19 mouse cellular contexts compared by ENCODE assay signal in genomic region chr3:146069276-146069675, GRCm38 (mm10). TPM values are rescaled to one million over a fixed set of nuclear protein-coding genes. Genes with fewer than 3 reads are reported as not detected.
"Had no signal": no experiment of that assay in that cellular context is flagged by ENCODE, and none has a peak within 500 bp of the region (broad histone marks: within the 10 kb centered on the region; RNA-seq: fewer than 3 reads in every experiment).

No protein-coding gene starts in this region.

- H3K9me3 ChIP-seq: neural tube, embryonic 13.5 days; neural tube, embryonic 15.5 days; stomach, embryonic 15.5 days had no signal

- H3K27ac ChIP-seq: neural tube, embryonic 13.5 days; neural tube, embryonic 15.5 days; stomach, embryonic 15.5 days; stomach, postnatal 0 days had no signal

- H3K27me3 ChIP-seq: neural tube, embryonic 13.5 days; neural tube, embryonic 15.5 days; stomach, embryonic 15.5 days had no signal

- H3K4me1 ChIP-seq: neural tube, embryonic 13.5 days; neural tube, embryonic 15.5 days; stomach, embryonic 15.5 days had no signal

- H3K4me2 ChIP-seq: neural tube, embryonic 13.5 days; neural tube, embryonic 15.5 days; stomach, embryonic 15.5 days had no signal

- H3K36me3 ChIP-seq: neural tube, embryonic 13.5 days; neural tube, embryonic 15.5 days; stomach, embryonic 15.5 days had no signal

- DNase-seq: right cerebral cortex, adult 18-20 months; right cerebral cortex, postnatal 14 days; right cerebral cortex, postnatal 25 days; right cerebral cortex, postnatal 4 days; spleen, adult 18-20 months; thymus, adult 18-20 months; thymus, adult 2 months; thymus, postnatal 14 days; thymus, postnatal 25 days; thymus, postnatal 36 days; thymus, postnatal 4 days had no signal

- H3K4me3 ChIP-seq: neural tube, embryonic 13.5 days; neural tube, embryonic 15.5 days; stomach, embryonic 15.5 days had no signal

- H3K9ac ChIP-seq: neural tube, embryonic 13.5 days; neural tube, embryonic 15.5 days; stomach, embryonic 15.5 days had no signal

RNA-seq across cellular contexts. Expression of gene Wdr63, which starts 38.7 kb away (rescaled TPM):
- total RNA-seq: neutrophil, adult 5-6 weeks had no signal
- polyA plus RNA-seq: small intestine, adult 2 months; spleen, adult 2 months; stomach, embryonic 14.5 days had no signal

RNA-seq across cellular contexts. Expression of gene Mcoln3, which starts 48.0 kb away (rescaled TPM):
- polyA plus RNA-seq: stomach, postnatal 0 days had no signal
